Mouse (Mus musculus): Measurements from ENCODE around the gene Lbx2.

The Lbx2 gene

GRCm38 (mm10) chr6:83108762-83109668 lies 22.8 kb downstream of the Lbx2 start, which contains the start of gene Mrpl53:
TSS of gene Mrpl53 (plus strand) at chr6:83109040.
- in situ Hi-C loops (cut with MboI; ENCODE audit: low sequenced_read_pairs), result no loop called here

GRCm38 (mm10) chr6:83111510-83112136 lies 25.5 kb downstream of the Lbx2 start:
- in situ Hi-C loops (cut with MboI; ENCODE audit: low sequenced_read_pairs), result no loop called here

- in situ Hi-C loops (cut with MboI; ENCODE audit: low sequenced_read_pairs), result no loop called here
Measured at GRCm38 (mm10) chr6:83115011-83115671, 29.0 kb downstream of the Lbx2 start, which contains the start of gene Mogs. TSS of gene Mogs (plus strand) at chr6:83115496.

GRCm38 (mm10) chr6:83115682-83116372 lies 29.7 kb downstream of the Lbx2 start:
- in situ Hi-C loops (cut with MboI; ENCODE audit: low sequenced_read_pairs), result no loop called here

GRCm38 (mm10) chr6:83116373-83117164 lies 30.4 kb downstream of the Lbx2 start:
- in situ Hi-C loops (cut with MboI; ENCODE audit: low sequenced_read_pairs), result no loop called here

- in situ Hi-C loops (cut with MboI; ENCODE audit: low sequenced_read_pairs), result no loop called here
Measured at GRCm38 (mm10) chr6:83117165-83117438, 30.9 kb downstream of the Lbx2 start.

GRCm38 (mm10) chr6:83117616-83118015 lies 31.4 kb downstream of the Lbx2 start:
- in situ Hi-C loops (cut with MboI; ENCODE audit: low sequenced_read_pairs), result no loop called here

- in situ Hi-C loops (cut with MboI; ENCODE audit: low sequenced_read_pairs), result no loop called here
Measured at GRCm38 (mm10) chr6:83118369-83118768, 32.2 kb downstream of the Lbx2 start.

- in situ Hi-C loops (cut with MboI; ENCODE audit: low sequenced_read_pairs), result no loop called here
Measured at GRCm38 (mm10) chr6:83118825-83119733, 32.9 kb downstream of the Lbx2 start.

- in situ Hi-C loops (cut with MboI; ENCODE audit: low sequenced_read_pairs), result no loop called here
Measured at GRCm38 (mm10) chr6:83119734-83120051, 33.5 kb downstream of the Lbx2 start.

GRCm38 (mm10) chr6:83120930-83121862 lies 35.0 kb downstream of the Lbx2 start, which contains the start of gene Wbp1:
TSS of gene Wbp1 (minus strand) at chr6:83121559.
- in situ Hi-C loops (cut with MboI; ENCODE audit: low sequenced_read_pairs), result no loop called here

- in situ Hi-C loops (cut with MboI; ENCODE audit: low sequenced_read_pairs), result no loop called here
Measured at GRCm38 (mm10) chr6:83121863-83122710, 35.9 kb downstream of the Lbx2 start.

GRCm38 (mm10) chr6:83122961-83123360 lies 36.8 kb downstream of the Lbx2 start:
- in situ Hi-C loops (cut with MboI; ENCODE audit: low sequenced_read_pairs), result no loop called here

GRCm38 (mm10) chr6:83124851-83125312 lies 38.7 kb downstream of the Lbx2 start:
- in situ Hi-C loops (cut with MboI; ENCODE audit: low sequenced_read_pairs), result no loop called here

GRCm38 (mm10) chr6:83125331-83125730 lies 39.2 kb downstream of the Lbx2 start, which contains the start of gene Ino80b:
TSS of gene Ino80b (minus strand) at chr6:83125431.
- in situ Hi-C loops (cut with MboI; ENCODE audit: low sequenced_read_pairs), result no loop called here

- in situ Hi-C loops (cut with MboI; ENCODE audit: low sequenced_read_pairs), result no loop called here
Measured at GRCm38 (mm10) chr6:83127419-83127818, 41.3 kb downstream of the Lbx2 start.

- in situ Hi-C loops (cut with MboI; ENCODE audit: low sequenced_read_pairs), result no loop called here
Measured at GRCm38 (mm10) chr6:83131469-83132034, 45.4 kb downstream of the Lbx2 start.
